Mouse (Mus musculus) hindbrain, embryonic 11.5 days (tissue): ENCODE measurements at regions not wholly inside any gene's neighbourhood (a gene's known extent, or its start where the extent isn't known, plus 50 kb on each side); places are given as distances from the start of the nearest gene placed in this dataset.

Experiments used
- ATAC-seq: fragments of 200-750 bp; cut with Nextera tagmentation; 2 replicates; pipeline ENCODE4 v1.8.0; 2017; ENCODE audit warnings: mild to moderate bottlenecking, moderate TSS enrichment, moderate library complexity; ENCODE audit not compliant: low FRiP score
- DNase-seq: peaks from one replicate; pipeline ENCODE4 v3.0.0-alpha.2; 2015; ENCODE audit warnings: low spot score
- H3K27ac ChIP-seq: fragments of 300-500 bp; sonication (generic); 2 replicates; pipeline ENCODE4 v1.5.1; 2014; ENCODE audit warnings: mild to moderate bottlenecking, low read depth, low read length
- H3K27me3 ChIP-seq: fragments of 300-500 bp; sonication (generic); 2 replicates; pipeline ENCODE4 v1.6.1; 2014; ENCODE audit warnings: mild to moderate bottlenecking, low read length, moderate library complexity, mixed read lengths; ENCODE audit not compliant: control insufficient read depth, insufficient read depth
- H3K36me3 ChIP-seq: fragments of 300-500 bp; sonication (generic); 2 replicates; pipeline ENCODE4 v1.6.1; 2014; ENCODE audit warnings: mild to moderate bottlenecking, low read length, moderate library complexity, mixed read lengths; ENCODE audit not compliant: control insufficient read depth, insufficient read depth
- H3K4me1 ChIP-seq: fragments of 300-500 bp; sonication (generic); replicated peaks from 2 replicates; pipeline ENCODE4 v1.6.1; 2014; ENCODE audit warnings: low read length, mixed read lengths; ENCODE audit not compliant: control insufficient read depth, insufficient read depth
- H3K4me2 ChIP-seq: fragments of 300-500 bp; sonication (generic); replicated peaks from 2 replicates; pipeline ENCODE4 v1.6.1; 2014; ENCODE audit warnings: mild to moderate bottlenecking, low read depth, low read length
- H3K4me3 ChIP-seq: fragments of 300-500 bp; sonication (generic); 2 replicates; pipeline ENCODE4 v1.5.1; 2014; ENCODE audit warnings: low read depth, low read length
- H3K9ac ChIP-seq: fragments of 300-500 bp; sonication (generic); 2 replicates; pipeline ENCODE4 v1.6.1; 2014; ENCODE audit warnings: low read depth, low read length
- H3K9me3 ChIP-seq: fragments of 300-500 bp; sonication (generic); 2 replicates; pipeline ENCODE4 v1.6.1; 2016; ENCODE audit warnings: low read length; ENCODE audit not compliant: control insufficient read depth
- WGBS: fragments of 180-500 bp; shearing (Covaris S2); extraction: QIAGEN DNeasy Blood & Tissue Kit; methylation state at CpG from one replicate; pipeline ENCODE4 v1.1.7; 2014; 5-methylcytosine and 5-hydroxymethylcytosine counted together

DNA sequence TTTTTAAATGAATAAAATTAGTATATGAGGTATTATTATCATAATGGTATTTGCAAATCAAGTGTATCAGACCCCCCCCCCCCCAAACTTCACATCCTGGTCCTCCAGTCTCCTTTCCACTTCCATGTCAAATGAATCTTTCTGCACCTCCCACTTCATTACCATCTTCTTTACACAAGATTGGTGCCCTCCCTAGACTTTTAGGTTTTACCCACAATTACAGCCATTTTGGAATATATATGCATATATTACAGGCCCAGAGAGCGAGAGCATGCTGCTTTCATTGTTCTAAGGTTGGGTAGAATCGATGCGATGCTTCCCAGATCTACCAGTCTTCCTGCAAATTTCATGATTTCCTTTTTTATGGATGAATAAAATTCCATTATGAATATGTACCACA, 98.8 kb upstream of the Fat3 start:
- no peak overlapping the region for H3K9ac ChIP-seq
- no peak overlapping the region for H3K27ac ChIP-seq
- no peaks in the 10 kb centered on the region for H3K36me3 ChIP-seq
- peaks cover 2% of the 10 kb centered on the region; the same call in 1 of the 2 replicates for H3K4me1 ChIP-seq
- WGBS, result 71% methylated on average over 3 of the region's 3 CpGs
- no peak overlapping the region for H3K4me3 ChIP-seq
- no peak for DNase-seq
- no peak overlapping the region for H3K4me2 ChIP-seq
- no peaks in the 10 kb centered on the region for H3K9me3 ChIP-seq
- ATAC-seq, result peak; percentile 72; the same call in 1 of the 2 replicates
- no peaks in the 10 kb centered on the region for H3K27me3 ChIP-seq

DNA sequence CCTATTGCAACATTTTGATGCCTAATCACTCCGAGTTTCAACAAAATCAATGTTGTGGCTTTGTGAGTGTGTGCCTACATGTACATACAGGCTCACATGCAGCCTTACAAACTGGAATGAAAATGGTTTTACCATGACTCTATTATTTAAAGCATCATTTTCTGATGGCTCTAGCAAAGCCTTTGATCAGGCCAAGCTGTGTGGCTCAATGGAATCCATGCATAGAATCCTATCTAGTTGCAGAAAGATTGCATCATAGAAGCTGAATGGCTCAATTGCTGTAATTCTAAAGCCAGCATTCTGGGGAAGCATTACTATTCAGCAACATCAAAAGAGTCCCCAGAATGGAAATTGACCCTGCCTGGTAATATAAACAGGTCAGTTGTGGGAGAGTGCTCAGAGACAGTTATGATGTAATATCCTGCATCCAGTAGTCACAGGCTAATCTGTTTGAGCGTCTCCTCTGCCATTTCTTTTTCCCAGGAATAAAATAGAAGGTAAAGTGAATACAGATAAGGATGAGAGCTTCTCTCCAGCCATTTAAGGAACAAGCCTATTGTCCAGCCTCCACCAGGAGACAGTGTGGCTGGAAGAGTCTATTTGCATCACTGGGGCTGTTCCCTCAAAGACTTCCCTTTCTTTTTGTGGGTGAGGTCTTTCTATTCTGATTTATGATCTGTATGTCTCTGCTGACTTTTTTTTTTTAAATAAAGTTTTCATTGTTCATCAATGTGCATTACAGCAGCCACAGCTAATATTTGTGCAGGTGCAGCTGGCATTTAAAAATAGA, 98.2 kb upstream of the Fat3 start:
- peak; percentile 11 for DNase-seq
- WGBS, result 41% methylated on average over 2 of the region's 2 CpGs
- peaks cover 2% of the 10 kb centered on the region; the same call in 1 of the 2 replicates for H3K4me1 ChIP-seq
- H3K27ac ChIP-seq, result no peak overlapping the region
- H3K4me2 ChIP-seq, result no peak overlapping the region
- no peaks in the 10 kb centered on the region for H3K27me3 ChIP-seq
- H3K36me3 ChIP-seq, result no peaks in the 10 kb centered on the region
- no peak overlapping the region for H3K9ac ChIP-seq
- no peaks in the 10 kb centered on the region for H3K9me3 ChIP-seq
- peak; percentile 68 for ATAC-seq
- H3K4me3 ChIP-seq, result no peak overlapping the region
